Mouse (Mus musculus) lung, adult 10 weeks (tissue): ENCODE results near the gene Hao2. TPM values are rescaled to one million over a fixed set of nuclear protein-coding genes. Genes with fewer than 3 reads are reported as not detected.

Experiments used
- polyA plus RNA-seq: library from polyadenylated mRNA; stranded (reverse); fragments of 350-450 nt; fragmentation: Illumina TruSeq; extraction: RNeasy Lipid Tissue Mini Kit (QIAGEN cat#74804); gene quantifications from one replicate; pipeline ENCODE4 v1.2.3, GENCODE M21; 2014; ENCODE audit warnings: low read depth, low replicate concordance; ENCODE audit not compliant: insufficient read depth

Gene Hao2
- polyA plus RNA-seq: not detected

GRCm38 (mm10) chr3:98893057-98893772 is at the start of gene Hao2:
TSS of gene Hao2 (minus strand) at chr3:98893239.

GRCm38 (mm10) chr3:98859576-98859975 is 33.5 kb downstream of the Hao2 start, which contains the start of gene Hsd3b1:
TSS of gene Hsd3b1 (minus strand) at chr3:98859794.

Other genes starting within 250 kb of the Hao2 start
- gene Hsd3b2, start 168.7 kb downstream of the Hao2 start, polyA plus RNA-seq: 0.06 TPM
- gene Hsd3b3, start 130.1 kb downstream of the Hao2 start, polyA plus RNA-seq: not detected
- not detected for gene Hsd3b6, start 78.8 kb downstream of the Hao2 start, polyA plus RNA-seq
- not detected for gene Hsd3b1, start 33.4 kb downstream of the Hao2 start, polyA plus RNA-seq
- gene Wars2, start 247.8 kb upstream of the Hao2 start, polyA plus RNA-seq: 3.2 TPM